Mouse (Mus musculus): ENCODE measurements at regions not wholly inside any gene's neighbourhood (a gene's known extent, or its start where the extent isn't known, plus 50 kb on each side); places are given as distances from the start of the nearest gene placed in this dataset.

- no peaks in the 10 kb centered on the region for H3K36me3 ChIP-seq
- ATAC-seq = peak; percentile 23; the same call in 1 of the 2 replicates
- no peak overlapping the region for H3K4me3 ChIP-seq (replicated peaks)
- H3K27me3 ChIP-seq (replicated peaks) = no peaks in the 10 kb centered on the region
- WGBS = 49% methylated on average over 5 of the region's 5 CpGs
- no peak overlapping the region for H3K4me2 ChIP-seq (replicated peaks)
- H3K27ac ChIP-seq = no peak overlapping the region
- H3K9ac ChIP-seq = no peak overlapping the region
- H3K9me3 ChIP-seq = no peaks in the 10 kb centered on the region
- no peaks in the 10 kb centered on the region for H3K4me1 ChIP-seq (replicated peaks)
These were observed 102.0 kb upstream of the Nampt start for GRCm38 (mm10) chr12:32717129-32717921.

GRCm38 (mm10) chr12:32719203-32719602, 100.1 kb upstream of the Nampt start:
- no peaks in the 10 kb centered on the region for H3K9me3 ChIP-seq
- 85% methylated on average over 4 of the region's 4 CpGs for WGBS
- no peak overlapping the region for H3K4me3 ChIP-seq (replicated peaks)
- no peak for ATAC-seq
- no peaks in the 10 kb centered on the region for H3K27me3 ChIP-seq (replicated peaks)
- no peak overlapping the region for H3K9ac ChIP-seq
- H3K27ac ChIP-seq = no peak overlapping the region
- H3K36me3 ChIP-seq = no peaks in the 10 kb centered on the region
- H3K4me2 ChIP-seq (replicated peaks) = no peak overlapping the region
- no peaks in the 10 kb centered on the region for H3K4me1 ChIP-seq (replicated peaks)

- no peak for ATAC-seq
- H3K4me1 ChIP-seq (replicated peaks) = no peaks in the 10 kb centered on the region
- H3K36me3 ChIP-seq = no peaks in the 10 kb centered on the region
- H3K9me3 ChIP-seq = no peaks in the 10 kb centered on the region
- 65% methylated on average over 7 of the region's 7 CpGs for WGBS
- H3K9ac ChIP-seq = no peak overlapping the region
- H3K27ac ChIP-seq = no peak overlapping the region
- no peaks in the 10 kb centered on the region for H3K27me3 ChIP-seq (replicated peaks)
- H3K4me2 ChIP-seq (replicated peaks) = no peak overlapping the region
- no peak overlapping the region for H3K4me3 ChIP-seq (replicated peaks)
These were observed 94.7 kb upstream of the Nampt start for GRCm38 (mm10) chr12:32724451-32725188.

GRCm38 (mm10) chr12:32727539-32727938, 91.8 kb upstream of the Nampt start:
- Histone ChIP-seq H3K9ac (no peak overlapping the region), H3K4me2 (replicated peaks) (no peak overlapping the region), H3K36me3 (no peaks in the 10 kb centered on the region), H3K9me3 (no peaks in the 10 kb centered on the region), H3K4me3 (replicated peaks) (no peak overlapping the region), H3K4me1 (replicated peaks) (no peaks in the 10 kb centered on the region), H3K27me3 (replicated peaks) (no peaks in the 10 kb centered on the region), H3K27ac (no peak overlapping the region)
- no peak for ATAC-seq
- 83% methylated on average over 1 of the region's 1 CpGs for WGBS

- Histone ChIP-seq H3K9me3 (no peaks in the 10 kb centered on the region), H3K4me1 (replicated peaks) (no peaks in the 10 kb centered on the region), H3K4me2 (replicated peaks) (no peak overlapping the region), H3K27me3 (replicated peaks) (no peaks in the 10 kb centered on the region), H3K9ac (no peak overlapping the region), H3K4me3 (replicated peaks) (no peak overlapping the region), H3K36me3 (no peaks in the 10 kb centered on the region), H3K27ac (no peak overlapping the region)
- no peak for ATAC-seq
- 78% methylated on average over 10 of the region's 10 CpGs for WGBS
These were observed 90.9 kb upstream of the Nampt start for GRCm38 (mm10) chr12:32728425-32728824.

GRCm38 (mm10) chr12:32735224-32735623, 84.1 kb upstream of the Nampt start:
- H3K27ac ChIP-seq = no peak overlapping the region
- no peaks in the 10 kb centered on the region for H3K36me3 ChIP-seq
- no peak overlapping the region for H3K9ac ChIP-seq
- H3K4me3 ChIP-seq (replicated peaks) = no peak overlapping the region
- no peaks in the 10 kb centered on the region for H3K4me1 ChIP-seq (replicated peaks)
- H3K4me2 ChIP-seq (replicated peaks) = no peak overlapping the region
- 69% methylated on average over 2 of the region's 2 CpGs for WGBS
- no peaks in the 10 kb centered on the region for H3K27me3 ChIP-seq (replicated peaks)
- ATAC-seq = no peak
- no peaks in the 10 kb centered on the region for H3K9me3 ChIP-seq

GRCm38 (mm10) chr12:32741465-32741864, 77.9 kb upstream of the Nampt start:
- Histone ChIP-seq H3K27me3 (replicated peaks) (no peaks in the 10 kb centered on the region), H3K4me2 (replicated peaks) (no peak overlapping the region), H3K4me1 (replicated peaks) (no peaks in the 10 kb centered on the region), H3K36me3 (no peaks in the 10 kb centered on the region), H3K27ac (no peak overlapping the region), H3K9ac (no peak overlapping the region), H3K4me3 (replicated peaks) (no peak overlapping the region), H3K9me3 (no peaks in the 10 kb centered on the region)
- ATAC-seq = no peak

GRCm38 (mm10) chr12:32757441-32758119, 61.8 kb upstream of the Nampt start:
- H3K27ac ChIP-seq = no peak overlapping the region
- no peak overlapping the region for H3K9ac ChIP-seq
- 86% methylated on average over 2 of the region's 2 CpGs for WGBS
- ATAC-seq = no peak
- no peaks in the 10 kb centered on the region for H3K36me3 ChIP-seq
- H3K9me3 ChIP-seq = no peaks in the 10 kb centered on the region
- no peaks in the 10 kb centered on the region for H3K27me3 ChIP-seq (replicated peaks)
- H3K4me2 ChIP-seq (replicated peaks) = no peak overlapping the region
- H3K4me1 ChIP-seq (replicated peaks) = no peaks in the 10 kb centered on the region
- H3K4me3 ChIP-seq (replicated peaks) = no peak overlapping the region

GRCm38 (mm10) chr12:32758150-32758549, 61.2 kb upstream of the Nampt start:
- no peak overlapping the region for H3K4me3 ChIP-seq (replicated peaks)
- no peaks in the 10 kb centered on the region for H3K9me3 ChIP-seq
- no peaks in the 10 kb centered on the region for H3K36me3 ChIP-seq
- no peak overlapping the region for H3K4me2 ChIP-seq (replicated peaks)
- no peak for ATAC-seq
- WGBS = 75% methylated on average over 2 of the region's 2 CpGs
- H3K9ac ChIP-seq = no peak overlapping the region
- no peaks in the 10 kb centered on the region for H3K4me1 ChIP-seq (replicated peaks)
- H3K27ac ChIP-seq = no peak overlapping the region
- no peaks in the 10 kb centered on the region for H3K27me3 ChIP-seq (replicated peaks)

- no peak for ATAC-seq
- no peak overlapping the region for H3K4me3 ChIP-seq (replicated peaks)
- H3K9me3 ChIP-seq = no peaks in the 10 kb centered on the region
These were observed 58.7 kb upstream of the Nampt start for GRCm38 (mm10) chr12:32760627-32761026.

GRCm38 (mm10) chr12:32761055-32761454, 58.3 kb upstream of the Nampt start:
- H3K27ac ChIP-seq = no peak overlapping the region
- H3K36me3 ChIP-seq = no peaks in the 10 kb centered on the region
- H3K4me2 ChIP-seq (replicated peaks) = no peak overlapping the region
- ATAC-seq = no peak
- no peaks in the 10 kb centered on the region for H3K27me3 ChIP-seq (replicated peaks)
- H3K4me3 ChIP-seq (replicated peaks) = no peak overlapping the region
- no peaks in the 10 kb centered on the region for H3K9me3 ChIP-seq
- no peak overlapping the region for H3K9ac ChIP-seq
- WGBS = 42% methylated on average over 3 of the region's 3 CpGs
- no peaks in the 10 kb centered on the region for H3K4me1 ChIP-seq (replicated peaks)

More at GRCm38 (mm10) chr12:32760627-32761026, 58.7 kb upstream of the Nampt start:
- no peaks in the 10 kb centered on the region for H3K36me3 ChIP-seq
- no peak overlapping the region for H3K9ac ChIP-seq
- H3K4me2 ChIP-seq (replicated peaks) = no peak overlapping the region
- 70% methylated on average over 3 of the region's 3 CpGs for WGBS
- H3K27ac ChIP-seq = no peak overlapping the region
- no peaks in the 10 kb centered on the region for H3K4me1 ChIP-seq (replicated peaks)
- H3K27me3 ChIP-seq (replicated peaks) = no peaks in the 10 kb centered on the region

GRCm38 (mm10) chr12:32764271-32764670, 55.1 kb upstream of the Nampt start:
- Histone ChIP-seq H3K27me3 (replicated peaks) (no peaks in the 10 kb centered on the region), H3K27ac (no peak overlapping the region), H3K4me3 (replicated peaks) (no peak overlapping the region), H3K9ac (no peak overlapping the region), H3K4me2 (replicated peaks) (no peak overlapping the region), H3K36me3 (no peaks in the 10 kb centered on the region), H3K9me3 (no peaks in the 10 kb centered on the region), H3K4me1 (replicated peaks) (no peaks in the 10 kb centered on the region)
- 67% methylated on average over 3 of the region's 3 CpGs for WGBS
- ATAC-seq = peak; percentile 94

All from intestine, embryonic 15.5 days (tissue).